Mouse (Mus musculus): Measurements from ENCODE around the gene Mlh1.

Mlh1 gene

DNA sequence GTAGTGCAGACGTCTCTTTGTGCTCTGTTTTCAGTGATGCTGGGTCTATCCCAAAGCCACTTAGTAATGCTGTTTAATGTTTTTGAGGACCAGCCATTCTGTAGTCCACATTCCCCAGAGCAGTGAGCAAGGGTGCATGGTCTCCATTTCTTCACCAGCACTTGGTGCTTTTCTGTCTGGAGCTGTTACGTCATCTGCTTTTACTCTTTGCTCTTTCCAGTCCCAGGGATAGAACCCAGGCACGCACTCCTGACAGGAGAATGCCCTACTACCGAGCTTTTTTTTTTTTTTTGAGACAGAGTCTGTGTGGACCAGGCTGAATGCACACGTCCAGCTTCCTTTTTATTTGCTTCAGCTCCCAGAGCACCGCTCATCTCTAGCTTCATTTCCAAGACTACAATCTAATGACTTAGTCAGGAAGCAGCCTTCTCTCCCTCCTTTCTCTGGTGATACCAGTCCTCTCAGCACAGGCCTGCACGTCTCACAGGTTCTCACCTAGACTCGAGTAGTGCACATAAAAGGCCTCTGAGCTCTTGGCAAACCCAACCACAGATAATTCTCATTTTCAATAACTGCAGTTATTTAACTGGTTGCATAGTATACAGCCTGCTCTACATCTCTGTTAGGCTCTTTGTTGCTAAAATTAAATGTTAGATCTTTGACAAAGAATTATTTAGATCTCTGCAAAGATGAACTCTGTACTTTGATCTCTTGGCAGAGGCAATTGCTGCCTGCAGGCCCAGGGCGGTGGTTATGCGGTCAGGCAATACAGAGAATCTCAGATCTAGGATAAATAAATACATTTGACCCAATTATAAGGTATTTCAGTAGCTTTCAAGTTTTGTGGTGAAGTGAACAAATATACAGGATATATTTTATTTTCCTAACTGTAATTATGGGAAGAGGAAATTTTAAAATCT, 60.2 kb downstream of the Mlh1 start:
- no peak for DNase-seq

DNA sequence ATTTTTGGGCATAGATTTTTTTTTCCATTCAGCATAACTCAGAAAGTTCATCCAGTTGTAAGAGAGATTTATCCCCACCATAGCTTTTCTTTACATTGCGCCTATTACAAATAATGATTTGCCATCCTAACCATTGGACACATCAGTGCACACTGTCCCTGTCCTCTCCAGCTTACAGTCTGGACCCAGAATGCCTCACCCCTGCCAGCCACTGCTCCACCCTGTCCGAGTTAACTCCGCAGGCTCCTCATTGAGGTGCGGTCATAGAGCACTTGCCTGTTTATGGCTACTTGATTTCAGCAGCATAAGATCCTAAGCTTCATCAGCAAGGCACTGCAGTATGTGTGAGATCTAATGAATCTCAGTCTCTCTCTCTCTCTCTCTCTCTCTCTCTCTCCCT, 61.2 kb downstream of the Mlh1 start:
- DNase-seq, result no peak

DNA sequence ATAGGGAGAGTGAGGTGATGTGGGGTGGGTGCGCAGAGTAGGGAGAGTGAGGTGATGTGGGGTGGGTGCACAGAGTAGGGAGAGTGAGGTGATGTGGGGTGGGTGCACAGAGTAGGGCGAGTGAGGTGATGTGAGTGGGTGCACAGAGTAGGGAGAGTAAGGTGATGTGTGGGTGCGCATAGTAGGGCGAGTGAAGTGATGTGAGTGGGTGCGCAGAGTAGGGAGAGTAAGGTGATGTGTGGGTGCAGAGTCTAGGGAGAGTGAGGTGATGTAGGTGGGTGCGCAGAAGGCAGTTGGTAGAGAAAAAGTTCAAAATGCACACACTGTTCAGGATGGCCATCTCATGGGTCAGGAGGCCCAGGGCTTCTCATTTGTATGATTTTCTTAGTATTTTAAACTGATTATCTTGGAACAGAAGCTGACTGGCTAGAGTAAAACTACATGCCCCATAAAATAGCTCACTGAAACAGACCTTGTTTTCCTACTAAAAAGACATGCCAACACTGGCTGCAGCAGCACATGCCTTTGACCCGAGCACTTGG, 62.4 kb downstream of the Mlh1 start:
- DNase-seq, result no peak

DNA sequence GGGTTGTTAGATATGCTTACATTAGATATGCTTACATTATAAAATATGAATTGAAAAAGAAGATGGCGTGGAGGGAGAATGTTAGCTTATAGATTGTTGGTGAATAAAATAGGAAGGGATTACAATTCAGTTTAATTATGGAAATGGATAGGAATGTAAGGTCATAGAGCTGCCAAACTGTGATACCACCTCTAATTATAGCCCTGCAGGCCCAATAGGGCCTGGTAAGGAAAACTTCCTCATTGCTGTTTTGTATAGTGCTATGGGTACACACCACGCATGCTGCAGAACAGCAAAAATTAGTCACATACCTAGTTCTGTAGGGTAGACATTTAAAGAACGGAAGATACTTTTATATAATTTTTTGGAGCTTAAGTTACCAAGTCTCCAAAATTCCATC, 63.4 kb downstream of the Mlh1 start:
- no peak for DNase-seq

- no peak for DNase-seq
These were observed 63.9 kb downstream of the Mlh1 start for GRCm38 (mm10) chr9:111207683-111208082.

- DNase-seq, result no peak
These were observed 66.8 kb downstream of the Mlh1 start for GRCm38 (mm10) chr9:111204601-111205375.

DNA sequence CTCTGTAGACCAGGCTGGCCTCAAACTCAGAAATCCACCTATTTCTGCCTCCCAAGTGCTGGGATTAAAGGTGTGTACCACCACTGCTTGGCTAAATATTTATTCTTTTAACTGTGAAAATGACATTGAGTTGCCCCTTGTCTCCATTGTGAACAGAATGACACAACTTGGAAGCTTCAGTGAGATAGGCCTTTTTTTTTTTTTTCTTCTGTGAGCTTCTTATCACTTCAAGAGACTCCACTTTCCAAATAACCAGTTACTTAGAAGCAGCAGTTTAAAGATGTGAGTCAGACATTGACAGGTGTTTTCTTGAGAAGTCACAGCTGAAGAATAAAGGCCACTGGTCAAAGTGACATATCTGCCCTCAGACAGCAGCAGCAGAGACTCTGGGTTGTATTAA, 71.4 kb downstream of the Mlh1 start:
- DNase-seq, result no peak

GRCm38 (mm10) chr9:111198332-111198731, 73.3 kb downstream of the Mlh1 start:
- DNase-seq, result no peak

GRCm38 (mm10) chr9:111197712-111198111, 73.9 kb downstream of the Mlh1 start:
- DNase-seq, result no peak

- DNase-seq, result peak in 1 of 2 experiments; percentile 24
These were observed 74.5 kb downstream of the Mlh1 start for GRCm38 (mm10) chr9:111197116-111197515.

GRCm38 (mm10) chr9:111193211-111193610, 78.4 kb downstream of the Mlh1 start:
- DNase-seq, result no peak

DNA sequence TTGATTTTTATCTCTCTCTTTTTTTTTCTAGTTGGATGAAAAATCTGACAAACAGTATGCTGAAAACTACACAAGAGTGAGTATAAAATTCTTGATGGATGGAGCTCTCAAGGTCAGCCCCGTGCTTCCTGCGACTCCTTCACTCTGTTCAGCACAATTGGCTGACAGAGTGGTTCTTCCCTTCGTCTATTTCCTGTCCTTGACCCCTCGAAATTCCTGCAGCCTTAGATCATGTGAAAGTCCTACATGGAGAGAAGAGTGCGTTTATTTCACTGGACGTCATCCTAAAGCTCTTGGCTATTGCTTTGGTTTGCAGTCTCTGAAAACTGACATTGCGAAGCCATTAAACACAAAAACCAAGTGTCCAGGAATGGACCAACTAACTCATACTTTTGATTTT, 82.9 kb downstream of the Mlh1 start:
- peak in 1 of 2 experiments; percentile 27 for DNase-seq

GRCm38 (mm10) chr9:111186861-111187260, 84.7 kb downstream of the Mlh1 start:
- no peak for DNase-seq

GRCm38 (mm10) chr9:111184929-111185328, 86.7 kb downstream of the Mlh1 start:
- DNase-seq, result no peak

DNA sequence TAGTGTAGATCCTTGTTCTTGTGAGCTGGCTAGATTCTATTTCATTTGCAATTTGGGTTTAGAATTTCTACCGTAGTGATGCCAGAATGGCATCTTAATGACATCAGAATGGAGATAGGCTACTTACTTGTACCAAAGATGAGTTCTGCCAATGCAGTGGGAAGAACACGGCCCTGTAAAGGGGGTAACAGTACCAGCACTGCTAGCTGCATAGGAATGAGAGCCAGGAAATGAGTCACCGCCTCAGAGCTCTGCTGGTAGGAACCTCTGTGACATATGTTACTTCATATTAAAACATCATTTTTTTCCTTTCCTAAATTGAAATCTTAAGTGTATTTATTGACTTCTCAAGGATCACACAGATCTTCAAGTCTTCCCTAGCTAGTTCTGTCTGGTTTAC, 89.4 kb downstream of the Mlh1 start:
- DNase-seq, result no peak

DNA sequence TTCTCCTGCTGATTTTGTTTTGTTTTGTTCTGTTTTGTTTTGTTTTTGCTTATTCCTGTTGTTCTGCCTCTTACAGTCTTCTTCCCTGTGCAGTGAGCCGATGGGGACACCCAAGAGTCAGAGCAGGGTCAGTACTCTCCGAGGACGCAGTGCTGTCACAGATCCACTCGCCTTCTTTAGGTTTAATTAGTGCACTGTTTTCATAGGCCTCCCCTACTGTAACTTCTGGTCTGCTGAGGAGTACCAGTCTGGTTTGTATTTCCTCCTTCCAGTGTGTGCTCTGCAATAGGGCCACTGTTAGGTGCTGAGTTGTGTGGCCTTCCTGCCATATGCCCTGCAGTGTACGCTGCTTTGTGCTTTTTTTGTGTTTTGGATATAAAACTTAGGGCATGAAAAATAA, 92.6 kb downstream of the Mlh1 start:
- no peak for DNase-seq

Measured in lung, postnatal 4 days (tissue).